Mouse (Mus musculus): ENCODE data around the gene Add3.
A peak's percentile ranks its signal among the peaks of the same experiment; 100 is the strongest.

Add3 gene

DNA sequence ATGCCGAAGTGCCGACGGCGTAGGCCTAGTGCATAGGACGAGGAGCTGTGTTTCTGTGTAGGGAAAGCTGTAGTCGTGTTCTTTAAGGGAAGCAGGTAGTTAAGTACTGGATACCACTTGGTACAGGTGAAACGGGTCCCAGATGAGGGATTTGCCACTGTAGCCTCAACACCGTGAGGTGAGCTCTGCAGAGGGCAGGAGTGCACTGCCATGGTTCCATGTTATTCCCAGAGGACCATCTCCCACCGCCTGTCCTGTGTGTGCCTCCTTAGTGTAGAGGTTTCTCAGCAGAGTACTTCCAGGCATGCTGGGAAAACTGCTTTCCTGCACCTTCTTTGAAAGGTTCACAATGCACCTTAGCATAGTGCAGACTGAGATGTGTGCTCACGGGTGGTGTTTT lies 26.1 kb downstream of the Add3 start:
- DNase-seq (ENCODE audit: low spot score): no peak

DNA sequence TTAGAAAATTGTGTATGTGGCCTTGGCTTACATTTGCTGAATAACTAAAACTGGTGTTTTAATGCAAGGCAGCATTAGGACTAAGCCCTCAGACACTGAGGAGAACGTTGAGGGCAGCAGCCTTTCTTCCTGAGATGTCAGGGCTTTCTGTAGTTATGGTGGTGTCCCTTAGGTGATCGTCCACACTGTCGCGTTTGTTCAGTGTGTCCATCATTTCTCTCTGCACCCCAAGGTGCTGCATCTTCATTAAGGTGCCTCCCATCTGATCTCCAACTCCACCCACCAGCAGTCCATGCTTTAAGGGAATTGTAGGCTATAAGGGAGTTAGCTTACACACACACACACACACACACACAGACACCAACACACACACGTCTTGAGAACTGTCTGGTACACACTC lies 28.3 kb downstream of the Add3 start:
- DNase-seq (ENCODE audit: low spot score): no peak

- DNase-seq (ENCODE audit: low spot score): no peak
Measured at GRCm38 (mm10) chr19:53170651-53171050, 30.4 kb downstream of the Add3 start.

GRCm38 (mm10) chr19:53174034-53174433 lies 33.8 kb downstream of the Add3 start:
- DNase-seq (ENCODE audit: low spot score): no peak

- DNase-seq (ENCODE audit: low spot score): no peak
Measured at GRCm38 (mm10) chr19:53175550-53175949, 35.3 kb downstream of the Add3 start.

DNA sequence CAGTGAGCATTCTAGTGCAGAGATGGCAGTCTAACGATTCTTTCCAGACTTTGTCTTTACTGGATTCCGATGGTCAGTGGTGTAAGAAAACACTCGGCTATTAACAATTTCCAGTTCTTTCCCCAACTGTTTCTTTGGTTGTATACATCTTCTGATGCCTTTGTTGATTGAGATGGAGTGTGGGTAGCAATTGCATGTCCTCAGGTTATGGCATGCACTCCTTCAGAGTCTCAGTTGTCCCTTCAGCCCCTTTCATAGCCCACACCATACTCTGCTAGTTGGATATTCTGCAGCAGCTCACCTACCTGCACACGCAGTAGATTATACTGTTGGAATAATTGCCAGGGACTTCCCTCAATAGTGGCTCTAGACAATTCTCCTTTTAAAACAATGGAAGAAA lies 36.3 kb downstream of the Add3 start:
- DNase-seq (ENCODE audit: low spot score): no peak

- no peak for DNase-seq (ENCODE audit: low spot score)
Measured at GRCm38 (mm10) chr19:53178611-53179528, 38.6 kb downstream of the Add3 start.

- DNase-seq (ENCODE audit: low spot score): no peak
Measured at GRCm38 (mm10) chr19:53180168-53180803, 40.0 kb downstream of the Add3 start.

- no peak for DNase-seq (ENCODE audit: low spot score)
Measured at GRCm38 (mm10) chr19:53181003-53181861, 41.0 kb downstream of the Add3 start.

GRCm38 (mm10) chr19:53183620-53184019 lies 43.4 kb downstream of the Add3 start:
- DNase-seq (ENCODE audit: low spot score): no peak

- peak; percentile 30 for DNase-seq (ENCODE audit: low spot score)
Measured at GRCm38 (mm10) chr19:53184216-53184615, 44.0 kb downstream of the Add3 start.

- DNase-seq (ENCODE audit: low spot score): no peak
Measured at GRCm38 (mm10) chr19:53184911-53185310, 44.7 kb downstream of the Add3 start.

GRCm38 (mm10) chr19:53185486-53186134 lies 45.4 kb downstream of the Add3 start:
- no peak for DNase-seq (ENCODE audit: low spot score)

GRCm38 (mm10) chr19:53186456-53186855 lies 46.2 kb downstream of the Add3 start:
- DNase-seq (ENCODE audit: low spot score): no peak

- DNase-seq (ENCODE audit: low spot score): no peak
Measured at GRCm38 (mm10) chr19:53187533-53187932, 47.3 kb downstream of the Add3 start.

DNA sequence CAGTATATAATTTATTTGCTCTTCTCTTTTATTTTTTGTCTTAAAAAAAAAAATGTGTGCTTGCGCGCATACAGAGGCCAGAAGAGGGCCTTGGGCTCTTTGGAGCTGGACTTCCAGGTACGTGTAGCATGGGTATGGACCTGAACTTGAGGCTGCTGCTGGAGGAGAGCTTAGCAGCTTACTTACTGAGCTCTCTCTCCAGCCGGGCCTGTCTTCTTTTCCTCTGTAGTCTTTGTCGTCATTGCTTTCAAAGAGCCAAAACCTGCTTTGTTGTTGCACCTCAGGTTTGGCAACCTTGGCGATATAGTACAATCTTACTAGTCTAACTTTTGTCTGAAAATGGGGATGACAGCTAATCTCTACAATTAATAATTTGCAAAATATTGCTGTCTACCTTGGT lies 47.9 kb downstream of the Add3 start:
- DNase-seq (ENCODE audit: low spot score): no peak

GRCm38 (mm10) chr19:53188724-53189220 lies 48.5 kb downstream of the Add3 start:
- no peak for DNase-seq (ENCODE audit: low spot score)

DNA sequence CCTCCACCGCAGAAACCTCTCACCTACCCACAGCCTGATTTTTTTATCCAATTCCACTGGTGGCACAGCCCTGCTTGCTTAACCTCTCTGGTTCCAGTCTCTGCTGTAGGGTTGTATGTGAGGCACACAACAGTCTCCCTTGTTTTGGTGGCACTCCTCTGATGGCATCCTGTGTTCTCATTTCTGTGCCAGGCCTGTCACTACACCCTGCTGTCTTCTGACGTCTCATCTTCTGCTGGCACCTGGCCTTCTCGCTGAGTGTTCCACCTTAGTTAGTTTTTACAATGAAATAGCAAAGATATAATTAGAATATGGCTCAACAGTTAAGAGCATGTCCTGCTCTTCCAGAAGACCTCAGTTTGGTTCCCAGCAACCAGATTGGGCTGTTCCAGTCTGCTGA lies 49.5 kb downstream of the Add3 start:
- no peak for DNase-seq (ENCODE audit: low spot score)

GRCm38 (mm10) chr19:53190232-53190631 lies 50.0 kb downstream of the Add3 start:
- DNase-seq (ENCODE audit: low spot score): no peak

- no peak for DNase-seq (ENCODE audit: low spot score)
Measured at GRCm38 (mm10) chr19:53191867-53192487, 51.7 kb downstream of the Add3 start.

DNA sequence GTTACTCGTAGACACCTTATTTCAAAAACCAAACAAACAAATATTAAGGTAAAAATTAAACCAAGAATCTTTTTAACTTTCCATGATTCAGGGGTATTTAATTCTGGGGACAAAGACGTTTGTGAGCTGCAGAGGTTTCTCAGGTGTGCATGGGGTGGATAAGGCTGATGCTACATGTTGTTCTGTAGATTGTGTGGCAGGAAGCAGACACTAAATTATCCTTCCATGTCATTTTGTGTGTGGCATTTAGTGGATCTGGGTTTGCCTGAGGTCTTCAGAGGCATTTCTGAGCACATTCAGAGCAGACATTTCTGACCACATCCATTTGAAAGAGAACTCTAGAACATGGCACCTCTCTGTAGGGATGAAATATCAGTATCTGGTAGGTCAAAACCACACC lies 52.9 kb downstream of the Add3 start:
- no peak for DNase-seq (ENCODE audit: low spot score)

Measured in embryo, embryonic 10.5 days (tissue).